Mouse (Mus musculus): ENCODE results near the gene Ell2.

Ell2 gene

GRCm38 (mm10) chr13:75717638-75718302 lies 11.2 kb downstream of the Ell2 start:
- DNase-seq (ENCODE audit: low read depth, low spot score): peak; percentile 60
- no peaks in the 10 kb centered on the region for H3K27me3 ChIP-seq (ENCODE audit: control insufficient read depth, insufficient read depth, low read length, poor library complexity, severe bottlenecking)
- H3K36me3 ChIP-seq (ENCODE audit: control insufficient read depth, insufficient read depth, low read length, poor library complexity, severe bottlenecking): no peaks in the 10 kb centered on the region

- no peak for DNase-seq (ENCODE audit: low read depth, low spot score)
- Histone ChIP-seq H3K27me3 (ENCODE audit: control insufficient read depth, insufficient read depth, low read length, poor library complexity, severe bottlenecking) (no peaks in the 10 kb centered on the region), H3K36me3 (ENCODE audit: control insufficient read depth, insufficient read depth, low read length, poor library complexity, severe bottlenecking) (no peaks in the 10 kb centered on the region)
These were observed 11.8 kb downstream of the Ell2 start for GRCm38 (mm10) chr13:75718376-75718775.

GRCm38 (mm10) chr13:75719645-75720044 lies 13.1 kb downstream of the Ell2 start:
- no peak for DNase-seq (ENCODE audit: low read depth, low spot score)

GRCm38 (mm10) chr13:75726569-75727373 lies 20.2 kb downstream of the Ell2 start:
- no peak for DNase-seq (ENCODE audit: low read depth, low spot score)
- H3K27me3 ChIP-seq (ENCODE audit: control insufficient read depth, insufficient read depth, low read length, poor library complexity, severe bottlenecking): no peaks in the 10 kb centered on the region
- H3K36me3 ChIP-seq (ENCODE audit: control insufficient read depth, insufficient read depth, low read length, poor library complexity, severe bottlenecking): no peaks in the 10 kb centered on the region

More at GRCm38 (mm10) chr13:75719645-75720044, 13.1 kb downstream of the Ell2 start:
- Histone ChIP-seq H3K36me3 (ENCODE audit: control insufficient read depth, insufficient read depth, low read length, poor library complexity, severe bottlenecking) (no peaks in the 10 kb centered on the region), H3K27me3 (ENCODE audit: control insufficient read depth, insufficient read depth, low read length, poor library complexity, severe bottlenecking) (no peaks in the 10 kb centered on the region)

- Histone ChIP-seq H3K36me3 (ENCODE audit: control insufficient read depth, insufficient read depth, low read length, poor library complexity, severe bottlenecking) (no peaks in the 10 kb centered on the region), H3K27me3 (ENCODE audit: control insufficient read depth, insufficient read depth, low read length, poor library complexity, severe bottlenecking) (no peaks in the 10 kb centered on the region)
- no peak for DNase-seq (ENCODE audit: low read depth, low spot score)
These were observed 21.4 kb downstream of the Ell2 start for GRCm38 (mm10) chr13:75727932-75728331.

GRCm38 (mm10) chr13:75729834-75730233 lies 23.3 kb downstream of the Ell2 start:
- DNase-seq (ENCODE audit: low read depth, low spot score): no peak
- Histone ChIP-seq H3K27me3 (ENCODE audit: control insufficient read depth, insufficient read depth, low read length, poor library complexity, severe bottlenecking) (no peaks in the 10 kb centered on the region), H3K36me3 (ENCODE audit: control insufficient read depth, insufficient read depth, low read length, poor library complexity, severe bottlenecking) (no peaks in the 10 kb centered on the region)

GRCm38 (mm10) chr13:75730717-75731116 lies 24.2 kb downstream of the Ell2 start:
- no peak for DNase-seq (ENCODE audit: low read depth, low spot score)
- H3K27me3 ChIP-seq (ENCODE audit: control insufficient read depth, insufficient read depth, low read length, poor library complexity, severe bottlenecking): no peaks in the 10 kb centered on the region
- no peaks in the 10 kb centered on the region for H3K36me3 ChIP-seq (ENCODE audit: control insufficient read depth, insufficient read depth, low read length, poor library complexity, severe bottlenecking)

GRCm38 (mm10) chr13:75733594-75734161 lies 27.1 kb downstream of the Ell2 start:
- H3K27me3 ChIP-seq (ENCODE audit: control insufficient read depth, insufficient read depth, low read length, poor library complexity, severe bottlenecking): no peaks in the 10 kb centered on the region
- H3K36me3 ChIP-seq (ENCODE audit: control insufficient read depth, insufficient read depth, low read length, poor library complexity, severe bottlenecking): no peaks in the 10 kb centered on the region
- no peak for DNase-seq (ENCODE audit: low read depth, low spot score)

- Histone ChIP-seq H3K27me3 (ENCODE audit: control insufficient read depth, insufficient read depth, low read length, poor library complexity, severe bottlenecking) (no peaks in the 10 kb centered on the region), H3K36me3 (ENCODE audit: control insufficient read depth, insufficient read depth, low read length, poor library complexity, severe bottlenecking) (no peaks in the 10 kb centered on the region)
- no peak for DNase-seq (ENCODE audit: low read depth, low spot score)
These were observed 27.7 kb downstream of the Ell2 start for GRCm38 (mm10) chr13:75734231-75734630.

- no peaks in the 10 kb centered on the region for H3K27me3 ChIP-seq (ENCODE audit: control insufficient read depth, insufficient read depth, low read length, poor library complexity, severe bottlenecking)
- no peak for DNase-seq (ENCODE audit: low read depth, low spot score)
These were observed 29.0 kb downstream of the Ell2 start for GRCm38 (mm10) chr13:75735606-75736005.

GRCm38 (mm10) chr13:75737991-75738390 lies 31.4 kb downstream of the Ell2 start:
- no peak for DNase-seq (ENCODE audit: low read depth, low spot score)

More at GRCm38 (mm10) chr13:75735606-75736005, 29.0 kb downstream of the Ell2 start:
- H3K36me3 ChIP-seq (ENCODE audit: control insufficient read depth, insufficient read depth, low read length, poor library complexity, severe bottlenecking): no peaks in the 10 kb centered on the region

GRCm38 (mm10) chr13:75738536-75738935 lies 32.0 kb downstream of the Ell2 start:
- DNase-seq (ENCODE audit: low read depth, low spot score): no peak
- Histone ChIP-seq H3K36me3 (ENCODE audit: control insufficient read depth, insufficient read depth, low read length, poor library complexity, severe bottlenecking) (peaks cover 2% of the 10 kb centered on the region; the same call in 1 of the 2 replicates), H3K27me3 (ENCODE audit: control insufficient read depth, insufficient read depth, low read length, poor library complexity, severe bottlenecking) (no peaks in the 10 kb centered on the region)

More at GRCm38 (mm10) chr13:75737991-75738390, 31.4 kb downstream of the Ell2 start:
- Histone ChIP-seq H3K36me3 (ENCODE audit: control insufficient read depth, insufficient read depth, low read length, poor library complexity, severe bottlenecking) (peaks cover 2% of the 10 kb centered on the region; the same call in 1 of the 2 replicates), H3K27me3 (ENCODE audit: control insufficient read depth, insufficient read depth, low read length, poor library complexity, severe bottlenecking) (no peaks in the 10 kb centered on the region)

GRCm38 (mm10) chr13:75738957-75739356 lies 32.4 kb downstream of the Ell2 start:
- no peak for DNase-seq (ENCODE audit: low read depth, low spot score)
- H3K36me3 ChIP-seq (ENCODE audit: control insufficient read depth, insufficient read depth, low read length, poor library complexity, severe bottlenecking): peaks cover 2% of the 10 kb centered on the region; the same call in 1 of the 2 replicates

GRCm38 (mm10) chr13:75740018-75740417 lies 33.5 kb downstream of the Ell2 start:
- H3K36me3 ChIP-seq (ENCODE audit: control insufficient read depth, insufficient read depth, low read length, poor library complexity, severe bottlenecking): peaks cover 2% of the 10 kb centered on the region; the same call in 1 of the 2 replicates
- DNase-seq (ENCODE audit: low read depth, low spot score): peak; percentile 6
- H3K27me3 ChIP-seq (ENCODE audit: control insufficient read depth, insufficient read depth, low read length, poor library complexity, severe bottlenecking): no peaks in the 10 kb centered on the region

More at GRCm38 (mm10) chr13:75738957-75739356, 32.4 kb downstream of the Ell2 start:
- no peaks in the 10 kb centered on the region for H3K27me3 ChIP-seq (ENCODE audit: control insufficient read depth, insufficient read depth, low read length, poor library complexity, severe bottlenecking)

- DNase-seq (ENCODE audit: low read depth, low spot score): no peak
- Histone ChIP-seq H3K36me3 (ENCODE audit: control insufficient read depth, insufficient read depth, low read length, poor library complexity, severe bottlenecking) (peaks cover 2% of the 10 kb centered on the region; the same call in 1 of the 2 replicates), H3K27me3 (ENCODE audit: control insufficient read depth, insufficient read depth, low read length, poor library complexity, severe bottlenecking) (no peaks in the 10 kb centered on the region)
These were observed 34.6 kb downstream of the Ell2 start for GRCm38 (mm10) chr13:75741119-75741518.

All from splenic B cell, adult 2 months (primary cell).